Mouse (Mus musculus) erythroblast, embryonic 14.5 days (primary cell): Measurements from ENCODE around the gene Psmd11.

Experiments used
- GATA1 ChIP-seq: IDR thresholded peaks from 2 replicates; pipeline ENCODE4 v1.6.1; 2012; ENCODE audit warnings: low read length, inconsistent platforms, mixed read lengths
- TAL1 ChIP-seq: IDR thresholded peaks from 3 replicates; pipeline ENCODE4 v1.6.1; 2012; ENCODE audit warnings: low read length, inconsistent platforms, mixed read lengths

- TF ChIP-seq GATA1 (no peak), TAL1 (no peak)
Observed at GRCm38 (mm10) chr11:80503281-80503680, 74.9 kb downstream of the Psmd11 start.
